Mouse (Mus musculus) 3134 (cell line): ENCODE data around the gene Tff2.

Experiments
- DNase-seq: peaks from one replicate; pipeline ENCODE4 v3.0.0-alpha.2; 2011; ENCODE audit warnings: low spot score; ENCODE audit not compliant: insufficient read length; ENCODE audit errors: extremely low read depth

The Tff2 gene

GRCm38 (mm10) chr17:31138398-31138797, 5.7 kb downstream of the Tff2 start:
- no peak for DNase-seq

GRCm38 (mm10) chr17:31136821-31137220, 7.3 kb downstream of the Tff2 start:
- no peak for DNase-seq

DNA sequence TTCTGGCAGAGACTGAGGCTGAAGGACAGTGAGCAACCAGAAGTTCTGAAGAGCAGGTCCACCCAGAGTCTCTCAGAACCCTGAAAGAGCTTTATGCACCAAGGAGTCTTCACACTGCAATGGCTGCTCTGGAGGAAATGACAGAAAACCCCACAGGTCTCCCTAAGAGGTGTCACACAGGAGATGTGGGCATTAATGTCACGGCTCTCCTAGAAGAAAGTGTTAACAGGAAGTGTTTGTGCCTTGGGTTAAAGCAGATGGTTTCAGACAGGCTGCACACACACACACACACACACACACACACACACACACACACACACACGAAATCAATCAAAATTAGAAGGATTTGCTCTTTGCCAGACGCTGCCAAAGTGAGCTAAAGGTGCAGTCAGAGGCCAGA, 7.8 kb downstream of the Tff2 start:
- no peak for DNase-seq

GRCm38 (mm10) chr17:31134913-31135312, 9.2 kb downstream of the Tff2 start:
- DNase-seq = no peak

DNA sequence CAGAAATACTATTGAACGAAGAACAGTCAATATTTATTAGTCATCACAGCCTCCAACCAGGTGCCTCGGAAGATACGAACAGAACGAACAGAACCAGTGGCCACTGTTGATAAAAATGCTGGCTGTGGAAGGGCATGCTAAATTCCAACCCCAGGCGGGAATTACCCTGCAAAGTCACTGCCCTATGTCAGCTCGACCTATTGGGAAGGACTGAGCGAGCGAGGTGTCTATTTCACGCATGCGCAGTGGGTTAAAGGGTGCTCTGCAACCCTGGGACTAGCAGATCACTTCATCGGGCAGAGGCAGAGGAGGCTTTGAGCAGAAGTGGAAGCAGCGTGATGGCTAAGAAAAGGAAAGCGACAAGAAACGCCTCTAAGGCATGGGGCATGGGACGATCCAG, 10.3 kb downstream of the Tff2 start:
- no peak for DNase-seq

GRCm38 (mm10) chr17:31131269-31131821, 12.7 kb downstream of the Tff2 start:
- no peak for DNase-seq

GRCm38 (mm10) chr17:31129452-31129851, 14.6 kb downstream of the Tff2 start, which contains the start of gene Tff3:
Tff3 (minus strand) TSS chr17:31129646.
- no peak for DNase-seq

DNA sequence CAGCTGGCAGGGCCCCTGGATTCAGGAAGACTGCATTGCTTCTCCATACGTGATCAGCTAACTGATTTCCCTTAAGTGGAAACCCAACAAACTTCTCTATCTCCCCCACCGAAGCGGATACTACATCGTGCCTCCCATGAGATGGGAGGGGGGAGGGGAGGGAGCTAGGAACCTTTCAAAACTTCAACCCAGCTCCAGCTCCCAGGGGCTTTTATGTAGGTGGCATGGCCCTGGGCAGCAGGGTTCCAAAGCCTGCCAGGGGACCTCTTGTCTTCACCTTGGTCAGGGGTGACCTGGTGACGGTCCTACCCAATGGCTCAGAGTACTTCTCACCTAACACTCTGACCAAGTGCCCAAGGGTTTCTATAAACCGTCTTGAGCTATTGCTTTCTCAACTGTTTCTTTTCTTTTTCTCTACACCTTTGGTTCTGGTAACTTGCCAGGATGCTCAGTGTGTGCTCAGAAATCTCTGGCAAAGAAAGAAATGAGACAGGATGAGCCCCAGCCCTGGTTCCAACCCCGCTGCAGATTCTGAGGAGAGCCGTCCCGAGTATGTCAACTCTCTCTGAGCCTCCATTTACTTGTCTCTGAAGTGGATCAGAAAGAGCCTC, 15.3 kb downstream of the Tff2 start:
- no peak for DNase-seq

DNA sequence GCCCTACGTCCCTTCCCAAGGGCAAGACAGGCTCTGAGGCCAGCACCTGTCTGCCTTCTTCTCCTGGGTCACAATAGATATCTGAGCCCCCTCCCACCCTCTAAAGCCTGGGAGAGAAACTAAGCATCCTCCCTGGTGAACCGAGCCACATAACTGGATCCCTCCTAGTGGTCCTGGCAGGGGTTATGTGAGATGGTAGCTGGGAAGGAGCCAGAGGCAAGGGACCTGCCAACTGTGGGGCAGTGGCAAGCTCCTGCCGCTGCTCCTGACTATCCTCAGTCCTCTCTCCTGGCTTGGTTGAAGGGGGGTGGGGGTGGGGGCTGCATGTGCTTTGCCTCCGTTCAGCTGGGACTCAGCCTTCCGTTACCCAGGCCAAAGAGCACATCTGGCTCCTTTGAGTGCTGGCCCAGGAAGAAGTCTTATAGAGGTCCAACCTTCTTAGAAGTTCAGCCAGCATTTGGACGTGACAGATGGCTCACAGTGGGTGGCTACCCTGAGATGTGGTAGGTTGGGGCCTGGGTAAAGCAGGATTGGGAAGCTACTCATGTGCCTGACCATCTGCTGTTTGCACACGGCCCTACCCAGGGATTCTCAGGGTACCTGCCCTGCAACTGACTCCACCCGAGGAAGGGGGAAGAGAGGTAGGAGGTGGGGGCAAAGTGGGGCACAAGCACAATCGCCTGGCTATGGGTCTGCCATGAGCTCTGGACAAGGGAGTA, 18.4 kb downstream of the Tff2 start:
- DNase-seq = no peak

DNA sequence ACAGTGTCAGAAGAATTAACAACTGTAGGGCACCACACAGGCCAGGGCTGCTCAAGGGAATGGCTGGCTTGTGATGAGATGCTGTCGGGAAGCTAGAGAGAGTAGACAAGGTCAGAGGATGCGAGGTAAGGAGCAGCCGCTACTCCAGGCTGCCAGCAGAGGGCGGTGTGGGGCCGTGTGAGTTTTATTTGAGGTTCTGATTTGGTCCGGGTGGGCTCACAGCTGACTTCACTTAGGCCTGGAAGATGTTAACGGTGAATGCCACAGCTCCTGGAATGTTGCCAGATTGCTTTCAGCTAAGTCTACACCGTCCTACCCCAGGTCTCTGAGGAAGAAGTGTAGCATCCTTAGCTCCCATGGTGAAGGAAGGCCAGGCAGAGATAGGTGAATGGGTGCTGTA, 22.1 kb downstream of the Tff2 start:
- no peak for DNase-seq

GRCm38 (mm10) chr17:31119429-31119828, 24.7 kb downstream of the Tff2 start:
- no peak for DNase-seq

DNA sequence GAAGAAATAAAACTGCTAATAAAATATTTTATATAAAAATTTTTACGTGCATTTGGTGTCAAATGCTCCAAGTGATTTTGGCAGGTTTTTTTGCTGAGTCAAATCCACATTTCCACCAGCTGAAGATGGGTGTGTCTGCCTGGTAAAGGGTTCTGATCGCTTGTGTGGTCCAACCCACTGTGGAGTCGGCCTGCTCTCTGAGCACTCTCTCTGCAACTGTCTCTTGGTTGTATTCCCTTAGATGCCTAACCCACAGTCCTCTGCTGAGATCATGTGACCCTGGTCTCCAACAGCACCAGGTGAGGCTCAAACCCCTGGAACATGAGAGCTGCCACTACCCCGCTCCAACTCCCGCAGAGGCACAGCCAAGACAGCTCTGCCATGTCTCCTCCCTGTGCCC, 26.1 kb downstream of the Tff2 start:
- no peak for DNase-seq

DNA sequence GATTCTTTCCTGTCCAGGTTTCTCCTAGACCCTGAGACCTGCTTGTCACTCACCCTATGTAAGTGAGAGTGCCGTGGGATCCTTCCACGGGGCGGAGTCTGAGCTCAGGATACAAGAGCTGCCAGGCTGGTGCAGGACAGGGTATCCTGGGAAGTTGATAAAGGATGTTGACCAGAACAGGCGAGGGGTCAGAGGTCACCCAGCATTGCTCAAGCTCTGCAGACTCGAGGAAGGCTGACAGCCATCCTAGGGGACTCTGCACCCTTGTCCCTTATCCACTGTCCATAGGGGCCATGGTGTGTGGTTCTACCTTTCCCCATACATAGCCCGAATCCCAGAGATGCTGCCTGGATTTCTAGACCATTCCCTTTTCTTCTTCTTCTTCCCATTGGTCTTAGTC, 28.0 kb downstream of the Tff2 start:
- DNase-seq = no peak

DNA sequence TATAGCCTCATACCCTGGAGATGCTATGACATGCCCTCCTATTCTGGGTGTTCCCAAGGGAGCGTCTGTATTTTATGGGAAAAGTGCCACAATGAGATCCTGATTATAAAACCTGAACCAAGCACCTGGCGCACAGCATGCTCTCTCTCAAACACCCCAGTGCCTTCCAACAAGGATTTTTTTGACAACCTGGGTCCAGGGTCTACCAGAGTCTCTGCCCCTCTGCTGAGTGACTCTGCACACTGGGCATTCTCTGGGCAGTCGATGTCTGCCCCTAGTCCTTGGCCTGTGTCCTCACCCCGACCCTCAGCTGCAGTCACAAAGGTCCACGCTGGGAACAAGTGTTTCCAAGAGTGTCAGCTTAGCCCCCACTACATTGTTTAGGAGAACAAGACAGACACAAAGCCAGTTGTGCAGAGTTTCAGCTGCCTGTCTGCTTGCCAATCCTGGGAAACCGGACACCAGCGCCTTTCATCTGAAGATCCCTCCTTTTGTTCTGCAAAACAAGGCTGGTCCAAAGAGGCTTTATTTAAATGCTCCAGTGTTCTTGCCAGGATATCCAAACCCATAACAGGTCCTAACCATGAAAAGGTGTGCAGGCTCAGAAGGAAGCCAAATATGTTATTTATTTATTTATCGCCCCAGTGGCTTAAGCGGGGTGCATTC, 30.8 kb downstream of the Tff2 start:
- DNase-seq = no peak

DNA sequence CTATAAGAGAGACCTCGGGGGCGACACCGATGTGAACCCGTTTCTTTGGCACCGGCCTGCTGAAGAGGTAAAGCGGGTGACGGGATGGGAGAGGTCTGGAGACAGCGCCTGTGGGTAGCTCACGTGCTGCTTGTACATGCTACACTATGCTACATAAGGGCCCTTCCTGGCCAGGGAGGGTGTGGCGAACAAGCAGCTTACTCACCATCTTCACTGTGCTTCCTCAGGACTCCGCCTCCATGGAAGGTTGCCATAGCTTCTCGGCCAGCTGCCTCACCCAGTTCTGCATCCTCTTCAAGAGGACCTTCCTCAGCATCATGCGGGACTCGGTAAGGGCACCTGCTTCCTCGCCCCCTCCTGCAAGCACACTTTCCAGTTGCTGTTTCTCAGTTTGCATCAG, 35.7 kb downstream of the Tff2 start:
- DNase-seq = peak; percentile 50

GRCm38 (mm10) chr17:31103823-31104222, 40.3 kb downstream of the Tff2 start:
- no peak for DNase-seq

- DNase-seq = no peak
These were observed 41.0 kb downstream of the Tff2 start for GRCm38 (mm10) chr17:31103007-31103570.

DNA sequence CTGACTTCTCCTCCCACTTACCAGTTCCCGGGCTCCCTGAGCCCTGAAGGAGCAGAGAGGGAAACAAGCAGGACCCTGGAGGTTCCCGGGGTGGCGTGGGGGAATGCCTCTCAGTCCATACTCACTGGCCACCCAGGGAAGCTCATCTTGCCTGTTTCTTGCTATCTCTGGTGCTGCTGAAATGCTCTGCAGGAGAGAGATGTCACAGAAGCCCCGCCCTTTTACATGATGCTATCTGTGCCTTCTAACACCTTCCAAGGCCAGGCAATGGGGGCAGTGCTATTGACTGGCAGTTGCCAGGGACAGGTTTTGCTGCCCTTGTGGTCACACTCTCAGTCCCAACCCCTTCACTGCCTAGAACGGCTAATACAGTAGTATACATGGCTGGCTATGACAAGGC, 45.3 kb downstream of the Tff2 start:
- no peak for DNase-seq

DNA sequence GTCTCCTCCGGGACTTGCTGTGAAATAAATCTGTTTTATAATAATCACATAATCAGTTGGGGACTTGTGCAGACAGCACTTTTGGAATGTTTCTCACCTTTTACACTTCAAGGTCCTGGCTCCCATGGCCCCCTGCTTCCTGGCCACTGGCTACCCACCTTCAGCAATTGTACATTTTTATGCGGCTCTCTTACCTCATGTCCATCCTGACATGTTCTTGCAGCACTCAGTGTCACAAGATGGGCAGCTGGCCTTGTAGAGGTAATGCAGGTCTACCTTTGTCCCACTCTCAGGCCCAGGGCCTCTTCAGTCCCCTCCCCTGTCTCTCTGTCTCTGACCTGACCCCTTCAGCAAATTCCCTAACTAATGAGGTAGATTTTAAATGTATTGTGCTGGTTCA, 47.2 kb downstream of the Tff2 start:
- DNase-seq = no peak

DNA sequence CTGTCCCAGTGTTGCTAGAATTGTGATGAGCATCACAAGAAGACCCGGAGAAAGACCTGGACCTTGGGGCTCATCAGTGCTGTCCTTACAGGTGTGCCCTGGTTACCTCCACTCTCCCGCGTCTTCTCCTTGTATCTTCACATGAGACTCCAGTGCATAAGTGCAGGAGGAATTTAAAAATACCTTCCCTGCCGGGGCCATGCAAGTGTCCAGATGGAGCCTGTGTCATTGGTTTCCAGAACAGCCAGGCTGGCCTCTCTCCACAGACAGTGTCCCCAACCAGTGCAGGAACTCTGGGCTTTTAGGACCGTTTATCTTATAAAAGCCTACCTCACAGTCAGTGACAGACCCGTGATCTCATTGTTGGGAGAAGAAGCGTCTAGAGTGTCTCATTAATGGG, 48.5 kb downstream of the Tff2 start:
- no peak for DNase-seq

GRCm38 (mm10) chr17:31094781-31095180, 49.3 kb downstream of the Tff2 start:
- no peak for DNase-seq
